Mouse (Mus musculus): ENCODE data around the gene Trub2. TPM values are rescaled to one million over a fixed set of nuclear protein-coding genes. Genes with fewer than 3 reads are reported as not detected.

The Trub2 gene
- 21.3 and 27.7 TPM in 2 replicates for polyA plus RNA-seq (2015; fragmentation: Nextera tagmentation; extraction: Ambion mirVana)

GRCm38 (mm10) chr2:29787937-29788681 lies at the start of gene Trub2:
Gene Trub2 (minus strand): TSS chr2:29788502.
- DNase-seq (ENCODE audit: low spot score): peak; percentile 83

- no peak for DNase-seq (ENCODE audit: low spot score)
Measured at GRCm38 (mm10) chr2:29835391-29835899, 47.1 kb upstream of the Trub2 start.

GRCm38 (mm10) chr2:29833796-29834195 lies 45.5 kb upstream of the Trub2 start:
- DNase-seq (ENCODE audit: low spot score): no peak

GRCm38 (mm10) chr2:29831106-29831505 lies 42.8 kb upstream of the Trub2 start:
- DNase-seq (ENCODE audit: low spot score): no peak

- DNase-seq (ENCODE audit: low spot score): no peak
Measured at GRCm38 (mm10) chr2:29827709-29828024, 39.4 kb upstream of the Trub2 start.

- peak; percentile 95 for DNase-seq (ENCODE audit: low spot score)
Measured at GRCm38 (mm10) chr2:29826926-29827708, 38.8 kb upstream of the Trub2 start.

- DNase-seq (ENCODE audit: low spot score): no peak
Measured at GRCm38 (mm10) chr2:29826318-29826925, 38.1 kb upstream of the Trub2 start.

- peak; percentile 72 for DNase-seq (ENCODE audit: low spot score)
Measured at GRCm38 (mm10) chr2:29820025-29820817, 31.9 kb upstream of the Trub2 start, which contains the start of gene Urm1. Gene Urm1 (plus strand): TSS chr2:29820075.

- no peak for DNase-seq (ENCODE audit: low spot score)
Measured at GRCm38 (mm10) chr2:29819363-29819762, 31.1 kb upstream of the Trub2 start.

- peak; percentile 76 for DNase-seq (ENCODE audit: low spot score)
Measured at GRCm38 (mm10) chr2:29817426-29818232, 29.3 kb upstream of the Trub2 start.

GRCm38 (mm10) chr2:29815678-29816371 lies 27.5 kb upstream of the Trub2 start:
- DNase-seq (ENCODE audit: low spot score): no peak

GRCm38 (mm10) chr2:29803400-29803831 lies 15.1 kb upstream of the Trub2 start:
- peak; percentile 37 for DNase-seq (ENCODE audit: low spot score)

GRCm38 (mm10) chr2:29802827-29803201 lies 14.5 kb upstream of the Trub2 start:
- DNase-seq (ENCODE audit: low spot score): no peak

GRCm38 (mm10) chr2:29802075-29802826 lies 13.9 kb upstream of the Trub2 start, which contains the start of gene Slc27a4:
Gene Slc27a4 (plus strand): TSS chr2:29802634.
- DNase-seq (ENCODE audit: low spot score): peak; percentile 90

GRCm38 (mm10) chr2:29792772-29793487 lies 4.6 kb upstream of the Trub2 start:
- no peak for DNase-seq (ENCODE audit: low spot score)

GRCm38 (mm10) chr2:29787104-29787917 lies 991 bp downstream of the Trub2 start, which contains the start of gene Coq4:
Gene Coq4 (plus strand): TSS chr2:29787493.
- DNase-seq (ENCODE audit: low spot score): peak; percentile 94

GRCm38 (mm10) chr2:29784290-29784689 lies 4.0 kb downstream of the Trub2 start:
- no peak for DNase-seq (ENCODE audit: low spot score)
